Mouse (Mus musculus): ENCODE results near the gene Tctex1d1.

DNA sequence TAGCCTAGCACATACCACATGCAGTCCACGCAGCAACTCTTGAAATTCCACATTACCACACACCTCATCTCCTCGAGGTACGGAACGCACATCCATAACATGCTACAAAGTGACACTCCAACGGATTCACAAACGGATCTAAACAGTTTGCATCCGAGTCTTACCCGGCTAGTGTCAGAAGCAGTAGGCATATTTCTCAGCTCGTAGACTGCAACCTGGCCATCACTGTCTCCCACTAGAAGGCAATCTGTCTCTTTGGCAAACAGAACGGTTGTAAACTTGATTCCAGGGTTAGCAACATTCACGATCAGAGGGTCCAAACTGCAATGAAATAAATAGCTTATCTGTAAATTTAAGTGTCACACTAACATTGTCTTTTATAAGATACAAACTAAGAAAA lies 69.6 kb downstream of the Tctex1d1 start:
- no peak for TF ChIP-seq EP300 (IDR thresholded peaks at IDR 0.05; ENCODE audit: low read depth)
- TF ChIP-seq CTCF (IDR thresholded peaks at IDR 0.05; ENCODE audit: low read depth) = no peak

All from liver, embryonic 14.5 days (tissue).